Mouse (Mus musculus) forebrain, embryonic 10.5 days (tissue): ENCODE data around the gene Zfp598. TPM values are rescaled to one million over a fixed set of nuclear protein-coding genes. Genes with fewer than 3 reads are reported as not detected.

ENCODE experiments used
- DNase-seq: peaks from one replicate; pipeline ENCODE4 v3.0.0-alpha.2; 2017; ENCODE audit warnings: low spot score; ENCODE audit errors: extremely low spot score
- H3K27ac ChIP-seq: fragments of 300-500 bp; sonication (generic); 2 replicates; pipeline ENCODE4 v1.5.1; 2016; ENCODE audit warnings: mild to moderate bottlenecking
- H3K27me3 ChIP-seq: fragments of 300-500 bp; sonication (generic); 2 replicates; pipeline ENCODE4 v1.6.1; 2016; ENCODE audit warnings: mild to moderate bottlenecking; ENCODE audit not compliant: poor library complexity, severe bottlenecking
- H3K36me3 ChIP-seq: fragments of 300-500 bp; sonication (generic); replicated peaks from 2 replicates; pipeline ENCODE4 v1.6.1; 2016; ENCODE audit warnings: mild to moderate bottlenecking, moderate library complexity
- H3K4me1 ChIP-seq: fragments of 300-500 bp; sonication (generic); 2 replicates; pipeline ENCODE4 v1.6.1; 2016
- H3K4me3 ChIP-seq: fragments of 300-500 bp; sonication (generic); 2 replicates; pipeline ENCODE4 v1.5.1; 2016; ENCODE audit warnings: mild to moderate bottlenecking, moderate library complexity
- H3K9me3 ChIP-seq: fragments of 300-500 bp; sonication (generic); 2 replicates; pipeline ENCODE4 v1.6.1; 2016; ENCODE audit warnings: mild to moderate bottlenecking, moderate library complexity
- WGBS: fragments of 180-500 bp; shearing (Covaris S2); methylation state at CpG from one replicate; pipeline ENCODE4 v1.1.7; 2016; 5-methylcytosine and 5-hydroxymethylcytosine counted together
- polyA plus RNA-seq: library from polyadenylated mRNA; unstranded; fragments of >200 nt; fragmentation: Nextera tagmentation; extraction: Ambion mirVana; gene quantifications from 2 replicates; pipeline ENCODE4 v1.2.1, GENCODE M21; 2016

The Zfp598 gene
- polyA plus RNA-seq, 1 experiment from 2014 or later: 27.5 TPM

DNA sequence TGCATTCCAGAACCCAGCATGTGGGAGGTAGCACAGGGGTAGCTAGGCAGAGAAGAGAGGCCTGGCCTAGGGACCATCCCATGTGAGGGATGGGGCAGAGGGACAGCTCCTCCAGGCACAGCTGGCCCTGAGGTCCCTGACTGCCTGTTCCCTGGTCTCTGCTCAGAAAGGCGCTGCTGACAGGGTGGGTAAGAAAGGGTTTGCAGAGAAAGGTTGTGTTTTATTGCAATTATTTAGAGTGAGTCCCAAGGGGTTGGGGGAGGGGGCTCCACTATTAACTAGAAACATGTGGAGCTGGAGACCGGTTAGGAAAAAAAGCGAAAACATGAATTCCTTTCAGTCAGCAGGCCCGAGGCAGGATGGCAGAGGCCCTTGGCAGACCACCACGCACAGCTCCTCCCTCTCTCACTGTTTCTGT lies 29.9 kb upstream of the Zfp598 start:
- WGBS: 75% methylated on average over 5 of the region's 5 CpGs
- H3K27ac ChIP-seq: peak overlapping the region; percentile 80
- peak overlapping the region; percentile 13; the same call in 1 of the 2 replicates for H3K4me3 ChIP-seq
- H3K9me3 ChIP-seq: no peaks in the 10 kb centered on the region
- H3K4me1 ChIP-seq: peaks cover 55% of the 10 kb centered on the region
- peaks cover 41% of the 10 kb centered on the region for H3K36me3 ChIP-seq
- DNase-seq: no peak
- no peaks in the 10 kb centered on the region for H3K27me3 ChIP-seq

GRCm38 (mm10) chr17:24640119-24640518 lies 29.4 kb upstream of the Zfp598 start:
- no peak for DNase-seq
- Histone ChIP-seq H3K9me3 (no peaks in the 10 kb centered on the region), H3K4me3 (no peak overlapping the region), H3K27me3 (no peaks in the 10 kb centered on the region), H3K27ac (peak overlapping the region; percentile 80), H3K36me3 (peaks cover 35% of the 10 kb centered on the region), H3K4me1 (peaks cover 61% of the 10 kb centered on the region)
- 92% methylated on average over 7 of the region's 7 CpGs for WGBS

- no peak for DNase-seq
- H3K4me3 ChIP-seq: no peak overlapping the region
- no peaks in the 10 kb centered on the region for H3K27me3 ChIP-seq
- H3K4me1 ChIP-seq: peaks cover 65% of the 10 kb centered on the region
- H3K27ac ChIP-seq: peak overlapping the region; percentile 80; the same call in 1 of the 2 replicates
- peaks cover 31% of the 10 kb centered on the region for H3K36me3 ChIP-seq
- H3K9me3 ChIP-seq: no peaks in the 10 kb centered on the region
- WGBS: 95% methylated on average over 15 of the region's 15 CpGs
Measured at GRCm38 (mm10) chr17:24640581-24640980, 28.9 kb upstream of the Zfp598 start.

DNA sequence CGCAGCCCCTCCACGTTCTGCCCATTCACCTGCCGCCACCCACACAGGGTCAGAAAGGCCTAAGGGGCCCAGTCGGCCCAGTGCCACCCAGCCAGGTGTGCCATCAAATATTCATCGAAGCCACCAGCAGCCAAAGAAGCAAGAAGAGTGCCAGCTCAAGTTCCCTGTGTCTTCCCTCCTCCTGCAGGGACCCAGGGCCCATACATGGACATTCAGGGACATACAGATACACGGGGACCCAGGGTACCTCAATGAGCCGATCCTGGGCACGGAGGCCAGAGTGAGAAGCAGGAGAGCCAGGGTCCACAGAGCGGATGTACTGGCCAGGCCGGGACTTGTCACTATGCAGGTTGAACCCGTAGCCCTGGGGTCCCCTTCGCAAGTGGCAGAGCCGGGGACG lies 27.5 kb upstream of the Zfp598 start:
- Histone ChIP-seq H3K4me3 (no peak overlapping the region), H3K27me3 (no peaks in the 10 kb centered on the region), H3K36me3 (peaks cover 28% of the 10 kb centered on the region), H3K9me3 (no peaks in the 10 kb centered on the region), H3K27ac (no peak overlapping the region), H3K4me1 (peaks cover 60% of the 10 kb centered on the region)
- WGBS: 92% methylated on average over 14 of the region's 14 CpGs
- no peak for DNase-seq

DNA sequence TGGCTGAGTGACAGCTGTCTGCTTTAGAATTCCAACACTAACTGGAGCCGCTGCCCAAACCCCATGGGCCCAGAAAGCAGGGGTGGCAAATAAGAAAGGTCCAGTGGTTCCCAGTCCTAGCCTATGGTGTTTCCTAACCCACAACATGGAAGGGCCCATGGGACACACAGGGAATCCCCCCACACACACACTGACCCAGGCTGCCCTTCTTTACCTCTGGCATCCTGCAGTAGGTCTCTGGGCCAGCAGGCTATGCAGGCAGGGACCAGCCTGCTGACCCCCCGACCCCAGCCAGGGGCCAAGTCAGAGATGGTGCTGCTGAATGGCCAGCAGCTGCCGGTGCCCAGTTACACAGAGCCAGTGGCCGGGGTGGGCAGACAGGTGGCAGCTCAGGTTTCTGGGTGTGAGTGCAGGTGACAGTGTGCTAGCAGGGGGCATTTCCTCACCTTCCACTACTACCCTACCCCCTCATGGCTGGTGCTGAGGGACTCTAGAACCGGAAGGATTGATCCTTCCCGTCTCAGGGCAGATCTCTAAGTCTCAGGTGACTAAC lies 26.6 kb upstream of the Zfp598 start:
- Histone ChIP-seq H3K4me1 (peaks cover 55% of the 10 kb centered on the region), H3K9me3 (no peaks in the 10 kb centered on the region), H3K27ac (peak overlapping the region; percentile 9; the same call in 1 of the 2 replicates), H3K4me3 (no peak overlapping the region), H3K27me3 (0 out of 2 replicates have a peak, but pooled peaks cover 5% of the 10 kb centered on the region), H3K36me3 (peaks cover 28% of the 10 kb centered on the region)
- no peak for DNase-seq
- WGBS: 83% methylated on average over 6 of the region's 6 CpGs

DNA sequence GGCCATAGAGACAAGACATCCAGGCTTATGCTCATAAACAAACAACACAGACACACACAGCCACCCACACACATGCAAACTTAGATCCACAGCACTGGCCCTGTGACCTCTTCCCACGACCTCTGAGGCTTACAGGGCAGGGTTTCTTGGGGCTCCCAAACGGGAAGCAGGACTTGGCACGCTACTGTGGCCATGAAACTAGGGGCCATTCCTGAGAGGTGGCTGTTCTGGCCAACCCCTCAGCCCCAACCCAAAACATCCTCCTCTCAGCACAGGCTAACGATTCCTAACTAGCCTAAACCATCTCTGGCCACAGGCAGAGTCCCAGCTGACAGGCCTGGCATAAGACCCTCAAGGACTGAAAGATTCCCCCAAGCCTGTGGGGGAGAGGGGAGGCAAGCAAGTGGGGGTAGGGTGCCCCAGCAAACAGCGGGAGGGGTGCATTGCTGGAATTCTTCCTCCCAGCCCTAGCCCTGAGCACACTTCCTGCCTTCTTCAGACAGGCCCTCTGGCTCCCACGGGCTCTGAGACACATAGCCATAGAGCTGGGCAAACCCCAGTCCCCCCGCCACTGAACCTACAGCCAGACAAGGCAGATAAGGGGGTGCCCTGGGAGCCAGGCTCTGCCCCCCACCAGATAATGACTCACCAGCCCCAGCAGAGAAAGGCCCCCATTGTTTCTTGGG lies 25.3 kb upstream of the Zfp598 start:
- 51% methylated on average over 7 of the region's 7 CpGs for WGBS
- Histone ChIP-seq H3K27me3 (peaks cover 17% of the 10 kb centered on the region), H3K4me3 (no peak overlapping the region), H3K4me1 (peaks cover 50% of the 10 kb centered on the region), H3K36me3 (peaks cover 18% of the 10 kb centered on the region), H3K27ac (peak overlapping the region; percentile 75), H3K9me3 (no peaks in the 10 kb centered on the region)
- no peak for DNase-seq

GRCm38 (mm10) chr17:24644875-24645721 lies 24.4 kb upstream of the Zfp598 start:
- DNase-seq: no peak
- H3K36me3 ChIP-seq: peaks cover 10% of the 10 kb centered on the region
- H3K4me3 ChIP-seq: no peak overlapping the region
- peaks cover 26% of the 10 kb centered on the region for H3K27me3 ChIP-seq
- no peaks in the 10 kb centered on the region for H3K9me3 ChIP-seq
- 88% methylated on average over 9 of the region's 9 CpGs for whole genome bisulfite sequencing
- peak overlapping the region; percentile 75 for H3K27ac ChIP-seq
- peaks cover 50% of the 10 kb centered on the region for H3K4me1 ChIP-seq

DNA sequence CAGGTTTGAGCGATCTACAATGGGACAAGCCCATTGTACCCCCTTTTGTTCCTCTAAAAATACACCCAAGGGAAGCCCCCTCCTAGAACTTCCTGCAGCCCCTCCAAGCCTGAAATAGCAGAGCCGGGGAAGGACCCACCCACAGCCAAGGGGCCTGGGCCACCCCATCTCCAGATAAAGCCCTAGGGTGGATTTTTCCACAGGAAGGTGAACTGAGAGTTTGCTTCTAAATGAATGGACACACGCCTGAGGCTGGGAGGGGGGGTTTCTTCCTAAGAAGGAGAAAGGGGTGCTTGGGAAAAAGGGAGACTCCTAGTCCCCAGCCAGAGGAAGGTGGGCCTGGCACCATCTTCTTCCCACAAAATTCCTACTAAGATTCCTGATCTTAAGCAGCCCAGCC lies 23.6 kb upstream of the Zfp598 start:
- 91% methylated on average over 3 of the region's 3 CpGs for WGBS
- no peaks in the 10 kb centered on the region for H3K9me3 ChIP-seq
- H3K27me3 ChIP-seq: peaks cover 35% of the 10 kb centered on the region
- no peak overlapping the region for H3K4me3 ChIP-seq
- no peak for DNase-seq
- no peak overlapping the region; the same call in 1 of the 2 replicates for H3K27ac ChIP-seq
- peaks cover 2% of the 10 kb centered on the region; the same call in 1 of the 2 replicates for H3K36me3 ChIP-seq
- peaks cover 53% of the 10 kb centered on the region for H3K4me1 ChIP-seq

DNA sequence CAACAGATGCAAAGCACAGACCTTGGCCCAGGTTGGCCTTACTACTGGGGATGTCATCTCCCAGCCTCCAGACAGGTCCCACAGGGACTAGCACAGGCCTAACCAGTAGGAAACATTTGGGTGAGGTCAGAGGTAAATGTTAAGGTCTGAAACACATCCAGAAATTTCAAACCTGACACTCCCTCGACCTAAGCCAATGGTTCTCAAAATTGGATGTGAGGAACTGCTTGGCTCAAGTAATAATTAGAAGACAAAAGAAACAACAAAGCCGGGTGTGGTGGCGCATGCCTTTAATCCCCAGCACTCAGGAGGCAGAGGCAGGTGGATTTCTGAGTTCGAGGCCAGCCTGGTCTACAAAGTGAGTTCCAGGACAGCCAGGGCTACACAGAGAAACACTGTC lies 23.1 kb upstream of the Zfp598 start:
- Histone ChIP-seq H3K36me3 (no peaks in the 10 kb centered on the region; the same call in 1 of the 2 replicates), H3K9me3 (no peaks in the 10 kb centered on the region), H3K27me3 (peaks cover 39% of the 10 kb centered on the region), H3K27ac (no peak overlapping the region), H3K4me1 (peaks cover 53% of the 10 kb centered on the region), H3K4me3 (no peak overlapping the region)
- no peak for DNase-seq
- 86% methylated on average over 4 of the region's 4 CpGs for WGBS

DNA sequence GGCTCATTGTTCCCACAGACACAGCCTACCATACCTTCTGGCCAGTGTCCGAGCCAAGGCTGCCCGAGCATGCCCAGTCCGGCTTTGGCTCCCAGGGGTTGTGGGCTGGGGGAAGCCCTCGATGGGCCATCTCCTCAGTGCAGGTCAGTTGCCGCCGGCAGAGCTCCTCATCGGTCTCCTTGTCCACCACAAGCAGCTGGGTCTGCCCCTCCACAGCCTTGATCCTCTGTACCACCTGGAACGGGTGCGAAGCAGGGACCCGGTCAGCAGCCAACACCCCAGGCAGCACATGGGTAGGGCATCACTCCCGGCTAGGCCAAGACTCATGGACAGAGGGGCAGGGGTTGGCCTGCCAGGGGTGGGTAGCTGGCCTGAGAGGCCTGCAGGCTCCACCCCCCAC lies 22.0 kb upstream of the Zfp598 start:
- Histone ChIP-seq H3K27ac (peak overlapping the region; percentile 2), H3K27me3 (peaks cover 50% of the 10 kb centered on the region), H3K36me3 (no peaks in the 10 kb centered on the region; the same call in 1 of the 2 replicates), H3K4me3 (0 out of 2 replicates have a peak overlapping the region, but pooled peaks have one; percentile 4), H3K9me3 (no peaks in the 10 kb centered on the region), H3K4me1 (peaks cover 53% of the 10 kb centered on the region)
- DNase-seq: no peak
- WGBS: 87% methylated on average over 11 of the region's 11 CpGs

DNA sequence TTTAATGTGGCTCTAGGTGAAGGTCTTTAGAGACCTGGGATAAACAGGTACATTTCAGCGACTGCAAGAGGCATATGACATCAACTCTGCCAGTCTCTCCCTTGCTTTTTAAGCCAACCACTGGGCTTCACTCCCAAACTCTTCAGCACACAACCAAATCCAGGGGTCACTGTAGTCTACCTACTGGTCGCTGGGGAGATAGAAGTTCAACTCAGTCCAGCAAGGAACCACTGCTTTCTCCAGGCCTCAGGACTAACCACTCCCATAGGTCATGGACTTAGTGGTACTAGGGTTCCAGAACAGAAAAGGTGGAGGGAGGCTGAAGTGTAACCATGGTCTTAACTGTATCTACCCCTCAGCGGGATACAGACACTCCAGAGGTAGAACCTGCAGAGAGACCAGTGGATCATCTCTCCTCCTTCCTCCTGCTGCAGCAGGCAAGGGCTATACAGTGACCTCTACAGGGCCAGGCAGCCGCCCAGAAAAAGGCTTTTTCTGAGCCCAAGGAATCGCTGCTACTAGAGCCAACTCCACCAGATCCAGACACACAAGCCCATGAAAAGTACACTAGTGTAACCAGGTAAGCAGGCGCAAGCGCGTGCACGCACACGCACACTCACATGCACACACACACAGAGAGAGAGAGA lies 20.6 kb upstream of the Zfp598 start:
- no peaks in the 10 kb centered on the region for H3K9me3 ChIP-seq
- DNase-seq: no peak
- WGBS: 78% methylated on average over 10 of the region's 10 CpGs
- H3K27ac ChIP-seq: 0 out of 2 replicates have a peak overlapping the region, but pooled peaks have one; percentile 4
- H3K4me1 ChIP-seq: peaks cover 41% of the 10 kb centered on the region
- peak overlapping the region; percentile 66 for H3K4me3 ChIP-seq
- peaks cover 56% of the 10 kb centered on the region for H3K27me3 ChIP-seq
- H3K36me3 ChIP-seq: no peaks in the 10 kb centered on the region; the same call in 1 of the 2 replicates

DNA sequence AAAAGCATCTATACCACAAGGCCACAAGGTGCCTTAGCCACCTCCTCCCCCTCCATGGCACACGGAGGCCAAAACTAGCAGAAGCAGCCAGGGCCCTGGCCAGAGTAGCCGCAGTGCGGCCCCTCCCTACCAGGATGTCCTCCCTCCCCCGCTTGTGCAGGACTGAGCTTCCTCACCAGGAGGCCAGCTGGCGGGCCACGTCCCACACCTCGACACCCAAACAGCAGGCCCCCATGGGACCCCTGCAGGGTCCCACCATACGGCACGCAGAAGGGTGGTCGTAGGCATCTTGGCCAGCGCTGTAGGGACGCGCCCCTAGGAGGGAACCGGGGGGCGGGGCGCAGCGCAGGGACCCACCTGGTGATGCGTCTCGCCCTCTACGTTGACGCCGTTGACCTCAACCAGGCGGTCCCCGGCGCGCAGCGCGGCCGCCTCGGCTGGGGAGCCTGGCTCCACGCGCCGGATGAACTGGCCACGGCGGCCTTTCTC lies 19.9 kb upstream of the Zfp598 start:
- Histone ChIP-seq H3K27ac (peak overlapping the region; percentile 83), H3K36me3 (no peaks in the 10 kb centered on the region; the same call in 1 of the 2 replicates), H3K9me3 (no peaks in the 10 kb centered on the region), H3K4me1 (peaks cover 39% of the 10 kb centered on the region), H3K4me3 (peak overlapping the region; percentile 66), H3K27me3 (peaks cover 62% of the 10 kb centered on the region)
- no peak for DNase-seq
- WGBS: 1% methylated on average over 35 of the region's 35 CpGs
